Mouse (Mus musculus) C2C12 (cell line): ENCODE results near the gene Oprm1.

Experiments
- CEBPB ChIP-seq: IDR thresholded peaks from one replicate; pipeline ENCODE4 v1.6.1; 2011; ENCODE audit warnings: low read depth, mild to moderate bottlenecking, control low read depth, moderate library complexity
- CTCF ChIP-seq: IDR thresholded peaks from one replicate; pipeline ENCODE4 v1.5.1; 2011; ENCODE audit not compliant: control insufficient read depth, insufficient read depth, insufficient read length

GRCm38 (mm10) chr10:6999355-6999754 is 241.0 kb downstream of the Oprm1 start:
- TF ChIP-seq CTCF (no peak), CEBPB (no peak)
